8 mouse cellular contexts compared by ENCODE assay signal in genomic region chr17:81193230-81193871, GRCm38 (mm10).
DNase-seq lines count a peak whose midpoint lies in the region; ATAC-seq lines count a peak whose summit lies in the region.

No protein-coding gene starts in this region.

- no peak overlapping the region for H3K4me3 ChIP-seq in kidney, embryonic 14.5 days (ENCODE audit: low read length)
- H3K4me3 ChIP-seq in forebrain, embryonic 12.5 days (replicated peaks) = no peak overlapping the region
- no peak overlapping the region for H3K4me3 ChIP-seq in intestine, embryonic 16.5 days (ENCODE audit: low read length)
- no peak overlapping the region for H3K4me3 ChIP-seq in midbrain, embryonic 14.5 days (replicated peaks; ENCODE audit: low read depth, low read length)

- no peak overlapping the region for H3K4me2 ChIP-seq in kidney, embryonic 14.5 days (replicated peaks; ENCODE audit: low read depth, low read length)
- no peak overlapping the region for H3K4me2 ChIP-seq in forebrain, embryonic 12.5 days
- H3K4me2 ChIP-seq in intestine, embryonic 16.5 days (ENCODE audit: low read depth, low read length) = no peak overlapping the region
- H3K4me2 ChIP-seq in midbrain, embryonic 14.5 days (ENCODE audit: low read length) = 0 out of 2 replicates have a peak overlapping the region, but pooled peaks have one; percentile 23

- H3K4me1 ChIP-seq in kidney, embryonic 14.5 days (ENCODE audit: control insufficient read depth, insufficient read depth, low read length) = no peaks in the 10 kb centered on the region
- no peaks in the 10 kb centered on the region for H3K4me1 ChIP-seq in forebrain, embryonic 12.5 days
- H3K4me1 ChIP-seq in intestine, embryonic 16.5 days (ENCODE audit: control insufficient read depth, insufficient read depth, low read length) = no peaks in the 10 kb centered on the region
- no peaks in the 10 kb centered on the region for H3K4me1 ChIP-seq in midbrain, embryonic 14.5 days (ENCODE audit: control insufficient read depth, insufficient read depth, low read length)

- no peaks in the 10 kb centered on the region for H3K27me3 ChIP-seq in kidney, embryonic 14.5 days (ENCODE audit: control insufficient read depth, insufficient read depth, low read length)
- no peaks in the 10 kb centered on the region for H3K27me3 ChIP-seq in forebrain, embryonic 12.5 days
- no peaks in the 10 kb centered on the region for H3K27me3 ChIP-seq in intestine, embryonic 16.5 days (replicated peaks; ENCODE audit: control insufficient read depth, insufficient read depth, low read length)
- H3K27me3 ChIP-seq in midbrain, embryonic 14.5 days (ENCODE audit: control insufficient read depth, insufficient read depth, low read length) = no peaks in the 10 kb centered on the region

- H3K9me3 ChIP-seq in kidney, embryonic 14.5 days (ENCODE audit: control insufficient read depth, low read length) = no peaks in the 10 kb centered on the region
- H3K9me3 ChIP-seq in forebrain, embryonic 12.5 days = no peaks in the 10 kb centered on the region
- no peaks in the 10 kb centered on the region for H3K9me3 ChIP-seq in intestine, embryonic 16.5 days (ENCODE audit: control insufficient read depth, low read length)
- no peaks in the 10 kb centered on the region for H3K9me3 ChIP-seq in midbrain, embryonic 14.5 days (ENCODE audit: control insufficient read depth, low read length)

- intact Hi-C loops in left cerebral cortex, postnatal 4 days (cut with DNase I) = loop anchor here (2.0 to 10.0 kb wide), 5 partner anchors 471 to 1764 kb away; no protein-coding TSS in a partner anchor

- DNase-seq in kidney, adult 11 months = peak; percentile 4
- peak; percentile 76 for DNase-seq in left cerebral cortex, postnatal 4 days
- DNase-seq in midbrain, embryonic 14.5 days = peak; percentile 94
- DNase-seq in telencephalon, adult 2 months (ENCODE audit: low read depth, low spot score) = peak; percentile 56

- ATAC-seq in kidney, embryonic 14.5 days (ENCODE audit: low FRiP score, low TSS enrichment) = no peak
- ATAC-seq in cerebellum, adult (ENCODE audit: insufficient number of reproducible peaks, low FRiP score, low TSS enrichment) = 0 out of 2 replicates have a peak, but pooled peaks have one; percentile 31
- peak; percentile 62 for ATAC-seq in forebrain, embryonic 12.5 days (ENCODE audit: low FRiP score)
- ATAC-seq in intestine, embryonic 16.5 days = 0 out of 2 replicates have a peak, but pooled peaks have one; percentile 42
- ATAC-seq in midbrain, embryonic 14.5 days (ENCODE audit: low FRiP score, low TSS enrichment) = peak; percentile 57; the same call in 1 of the 2 replicates

- H3K36me3 ChIP-seq in kidney, embryonic 14.5 days (ENCODE audit: control insufficient read depth, insufficient read depth, low read length) = no peaks in the 10 kb centered on the region
- H3K36me3 ChIP-seq in forebrain, embryonic 12.5 days (replicated peaks) = no peaks in the 10 kb centered on the region
- no peaks in the 10 kb centered on the region for H3K36me3 ChIP-seq in intestine, embryonic 16.5 days (ENCODE audit: control insufficient read depth, insufficient read depth, low read length)
- H3K36me3 ChIP-seq in midbrain, embryonic 14.5 days (ENCODE audit: control insufficient read depth, insufficient read depth, low read length) = no peaks in the 10 kb centered on the region

- no peak overlapping the region for H3K27ac ChIP-seq in kidney, embryonic 14.5 days (ENCODE audit: low read depth, low read length)
- H3K27ac ChIP-seq in forebrain, embryonic 12.5 days = no peak overlapping the region
- no peak overlapping the region for H3K27ac ChIP-seq in intestine, embryonic 16.5 days (ENCODE audit: low read length)
- no peak overlapping the region for H3K27ac ChIP-seq in midbrain, embryonic 14.5 days (replicated peaks; ENCODE audit: low read depth, low read length)

- 43% methylated on average over 8 of the region's 8 CpGs for WGBS in kidney, embryonic 14.5 days
- 43% methylated on average over 8 of the region's 8 CpGs for WGBS in forebrain, embryonic 12.5 days
- WGBS in intestine, embryonic 16.5 days = 35% methylated on average over 8 of the region's 8 CpGs
- WGBS in midbrain, embryonic 14.5 days = 43% methylated on average over 8 of the region's 8 CpGs

- H3K9ac ChIP-seq in kidney, embryonic 14.5 days (ENCODE audit: low read depth, low read length) = no peak overlapping the region
- no peak overlapping the region for H3K9ac ChIP-seq in forebrain, embryonic 12.5 days
- H3K9ac ChIP-seq in intestine, embryonic 16.5 days (ENCODE audit: low read depth, low read length) = no peak overlapping the region
- no peak overlapping the region for H3K9ac ChIP-seq in midbrain, embryonic 14.5 days (replicated peaks; ENCODE audit: low read length)

Comparison
In these comparisons a context has a peak if more than half of its experiments do, and no peak if none do; other contexts are left out.
1. DNase-seq: peak in every context shown above with its lines; median percentile 94 in midbrain, embryonic 14.5 days; 76 in left cerebral cortex, postnatal 4 days; 56 in telencephalon, adult 2 months; 4 in kidney, adult 11 months.